Mouse (Mus musculus) right cerebral cortex, adult 2 months (tissue): Measurements from ENCODE around the gene H2-Q4.
"Not testable (repeated sequence)": the region's sequence is repeated elsewhere in the genome, so short reads cannot be mapped to it uniquely, and the experiment has no call there.

Experiments used
- DNase-seq, 2 experiments: peaks; one replicate each; pipeline ENCODE4 v3.0.0; 2021 to 2022; ENCODE audit warnings: low spot score in 2 of 2

Gene H2-Q4

DNA sequence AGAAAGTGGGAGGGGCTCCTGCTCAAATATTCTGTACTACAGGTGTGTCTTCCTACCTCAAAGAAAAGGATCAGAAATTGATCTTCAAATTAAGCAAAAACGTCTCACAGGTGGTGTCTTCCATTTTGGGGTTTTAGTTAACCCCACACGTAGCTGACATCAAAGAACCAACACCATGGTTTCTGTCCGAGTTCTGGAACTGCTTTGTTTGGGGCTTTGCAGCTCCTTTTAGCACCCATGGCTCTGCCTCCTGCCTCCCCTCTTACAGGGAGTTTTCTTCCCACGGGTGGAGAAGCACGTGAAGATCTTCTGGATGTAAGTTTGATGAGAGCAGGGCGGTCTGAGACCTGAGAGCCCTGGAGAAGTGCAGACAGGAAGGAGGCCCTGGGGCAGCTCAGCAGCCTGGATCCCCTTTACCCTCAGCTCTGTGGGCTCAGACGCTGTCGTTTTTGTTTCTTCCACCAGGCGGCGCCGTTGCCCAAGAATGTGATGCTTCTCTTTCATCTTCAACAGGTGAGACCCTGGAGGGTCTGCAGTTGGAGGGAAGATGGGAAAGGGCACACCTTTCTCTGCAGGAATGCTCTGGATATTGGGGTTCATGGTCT is 40.9 kb downstream of the H2-Q4 start:
- DNase-seq, result not testable (repeated sequence)

GRCm38 (mm10) chr17:35421331-35421730 is 41.9 kb downstream of the H2-Q4 start:
- DNase-seq, result not testable (repeated sequence)

GRCm38 (mm10) chr17:35422360-35422759 is 42.9 kb downstream of the H2-Q4 start:
- DNase-seq, result not testable (repeated sequence)

- DNase-seq, result not testable (repeated sequence)
These were observed 43.9 kb downstream of the H2-Q4 start for GRCm38 (mm10) chr17:35423131-35423810.

GRCm38 (mm10) chr17:35424106-35424505 is 44.7 kb downstream of the H2-Q4 start:
- DNase-seq, result not testable (repeated sequence)

GRCm38 (mm10) chr17:35424624-35425416 is 45.4 kb downstream of the H2-Q4 start, which contains the start of gene H2-Q6:
TSS of gene H2-Q6 (plus strand) at chr17:35424850.
- DNase-seq, result not testable (repeated sequence)

DNA sequence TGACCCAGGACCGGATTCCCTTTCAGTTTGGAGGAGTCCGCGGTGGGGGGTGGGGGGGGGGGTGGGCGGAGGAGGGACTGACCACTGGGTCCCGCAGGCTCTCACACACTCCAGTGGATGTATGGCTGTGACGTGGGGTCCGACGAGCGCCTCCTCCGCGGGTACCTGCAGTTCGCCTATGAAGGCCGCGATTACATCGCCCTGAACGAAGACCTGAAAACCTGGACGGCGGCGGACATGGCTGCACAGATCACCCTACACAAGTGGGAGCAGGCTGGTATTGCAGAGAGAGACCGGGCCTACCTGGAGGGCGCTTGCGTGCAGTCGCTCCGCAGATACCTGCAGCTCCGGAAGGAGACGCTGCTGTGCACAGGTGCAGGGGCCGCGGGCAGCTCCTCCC is 46.1 kb downstream of the H2-Q4 start:
- DNase-seq, result not testable (repeated sequence)

GRCm38 (mm10) chr17:35428883-35429282 is 49.5 kb downstream of the H2-Q4 start:
- not testable (repeated sequence) for DNase-seq

GRCm38 (mm10) chr17:35430671-35431070 is 51.3 kb downstream of the H2-Q4 start:
- not testable (repeated sequence) for DNase-seq

GRCm38 (mm10) chr17:35432167-35432566 is 52.8 kb downstream of the H2-Q4 start:
- not testable (repeated sequence) for DNase-seq

GRCm38 (mm10) chr17:35434836-35435235 is 55.4 kb downstream of the H2-Q4 start:
- not testable (repeated sequence) for DNase-seq
